Mouse (Mus musculus): ENCODE measurements at regions not wholly inside any gene's neighbourhood (a gene's known extent, or its start where the extent isn't known, plus 50 kb on each side); places are given as distances from the start of the nearest gene placed in this dataset.
"Not testable (repeated sequence)": the region's sequence is repeated elsewhere in the genome, so short reads cannot be mapped to it uniquely, and the experiment has no call there.

- Histone ChIP-seq H3K4me1 (ENCODE audit: control insufficient read depth, insufficient read depth, low read length) (no peaks in the 10 kb centered on the region), H3K4me3 (ENCODE audit: insufficient read depth, low read length) (no peak overlapping the region), H3K27ac (ENCODE audit: insufficient read depth, low read depth, low read length) (no peak overlapping the region)
- TF ChIP-seq POLR2A (IDR thresholded peaks at IDR 0.05; ENCODE audit: borderline replicate concordance, low read depth, low read length), result no peak
Measured at GRCm38 (mm10) chr6:140209083-140209482, 167.8 kb upstream of the Plcz1 start.

DNA sequence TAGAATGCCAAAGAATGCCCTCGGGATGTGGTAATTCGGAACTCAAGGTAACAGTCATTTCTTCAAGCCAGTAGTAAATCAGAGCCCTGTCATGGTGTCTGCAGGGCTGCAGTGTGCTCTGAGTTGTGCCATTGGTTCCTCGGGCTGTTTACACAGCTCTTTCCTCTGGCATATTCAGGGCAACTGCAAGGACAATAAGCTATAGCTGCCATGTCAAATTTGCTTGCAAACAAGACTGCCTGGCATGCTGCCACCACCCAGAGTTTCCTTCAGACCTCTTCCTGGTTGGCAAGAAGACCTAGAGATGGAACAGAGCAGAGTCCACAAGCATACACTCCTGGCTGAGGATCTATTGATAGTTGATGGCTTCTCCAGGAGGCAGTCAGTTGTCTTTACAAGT, 167.1 kb upstream of the Plcz1 start:
- Histone ChIP-seq H3K4me1 (ENCODE audit: control insufficient read depth, insufficient read depth, low read length) (no peaks in the 10 kb centered on the region), H3K4me3 (ENCODE audit: insufficient read depth, low read length) (no peak overlapping the region), H3K27ac (ENCODE audit: insufficient read depth, low read depth, low read length) (no peak overlapping the region)
- TF ChIP-seq CTCF (IDR thresholded peaks at IDR 0.05; ENCODE audit: low read depth, low read length) (no peak), POLR2A (IDR thresholded peaks at IDR 0.05; ENCODE audit: borderline replicate concordance, low read depth, low read length) (no peak)

DNA sequence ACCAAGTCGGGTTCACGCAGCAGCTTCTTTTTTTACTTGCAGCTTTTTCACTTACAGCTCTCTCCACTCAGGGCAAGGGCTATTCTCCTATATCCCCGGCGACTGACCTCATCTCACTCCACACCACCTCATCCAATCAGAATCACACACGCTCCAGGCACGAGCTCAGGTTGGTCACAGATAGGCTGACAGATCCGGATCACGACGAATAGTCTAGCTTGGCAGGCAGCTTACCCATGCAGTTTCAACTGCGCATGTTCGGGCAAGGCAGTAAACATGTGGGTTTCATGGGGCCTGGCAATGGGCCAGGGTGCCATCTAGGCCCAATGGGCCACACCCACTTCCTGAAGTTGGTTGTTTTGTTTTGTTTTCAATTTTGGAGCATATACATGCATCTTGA, 165.4 kb upstream of the Plcz1 start:
- H3K27ac ChIP-seq (ENCODE audit: insufficient read depth, low read depth, low read length); H3K4me3 ChIP-seq (ENCODE audit: insufficient read depth, low read length): not testable (repeated sequence)

DNA sequence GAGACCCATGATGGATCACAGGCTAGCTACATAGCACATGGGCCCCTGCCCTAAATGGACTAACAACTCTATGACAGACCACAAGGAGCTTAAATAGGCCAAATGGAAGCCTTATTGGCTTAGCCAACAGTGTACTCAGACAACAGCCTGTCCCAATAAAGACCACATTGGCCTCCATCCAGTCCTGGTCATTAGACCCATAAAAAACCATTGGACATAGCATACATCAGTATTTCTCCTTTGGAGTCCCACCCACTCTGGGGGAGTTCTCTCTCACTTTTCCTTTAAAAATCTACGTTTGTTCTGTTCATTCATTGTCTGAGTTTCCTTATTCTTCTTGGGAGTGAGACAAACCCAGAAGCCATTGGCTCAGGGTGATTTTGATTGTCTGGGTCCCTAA, 160.1 kb upstream of the Plcz1 start:
- Histone ChIP-seq H3K4me3 (ENCODE audit: insufficient read depth, low read length) (no peak overlapping the region), H3K27ac (ENCODE audit: insufficient read depth, low read depth, low read length) (no peak overlapping the region), H3K4me1 (ENCODE audit: control insufficient read depth, insufficient read depth, low read length) (no peaks in the 10 kb centered on the region)
- no peak for TF ChIP-seq POLR2A (IDR thresholded peaks at IDR 0.05; ENCODE audit: borderline replicate concordance, low read depth, low read length)
- TF ChIP-seq CTCF (IDR thresholded peaks at IDR 0.05; ENCODE audit: low read depth, low read length), result no peak

More for the DNA sequence above, 165.4 kb upstream of the Plcz1 start:
- H3K4me1 ChIP-seq (ENCODE audit: control insufficient read depth, insufficient read depth, low read length), result not testable (repeated sequence)

- TF ChIP-seq CTCF (IDR thresholded peaks at IDR 0.05; ENCODE audit: low read depth, low read length) (no peak), POLR2A (IDR thresholded peaks at IDR 0.05; ENCODE audit: borderline replicate concordance, low read depth, low read length) (no peak)
- H3K27ac ChIP-seq (ENCODE audit: insufficient read depth, low read depth, low read length), result no peak overlapping the region
- no peak overlapping the region for H3K4me3 ChIP-seq (ENCODE audit: insufficient read depth, low read length)
- H3K4me1 ChIP-seq (ENCODE audit: control insufficient read depth, insufficient read depth, low read length), result no peaks in the 10 kb centered on the region
Measured at GRCm38 (mm10) chr6:140200322-140200721, 159.1 kb upstream of the Plcz1 start.

DNA sequence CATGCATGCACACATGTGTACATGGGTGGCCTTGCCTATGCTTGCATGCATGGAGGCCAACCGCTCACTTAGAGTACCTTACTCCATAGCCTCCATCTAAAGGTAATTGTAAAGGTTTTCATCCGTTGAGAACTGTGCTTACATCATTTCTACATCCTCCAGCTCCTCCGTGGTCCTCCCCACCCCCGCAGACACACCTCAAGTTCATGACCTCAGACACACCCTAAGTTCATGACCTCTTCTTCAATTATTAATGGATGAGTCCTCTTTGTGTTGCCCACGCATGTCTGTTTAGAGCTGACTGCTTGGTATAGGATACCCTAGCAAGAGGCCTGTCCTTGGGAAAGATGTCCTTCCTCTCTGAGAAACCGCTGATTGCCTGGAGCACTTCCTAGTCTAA, 156.8 kb upstream of the Plcz1 start:
- no peak for TF ChIP-seq POLR2A (IDR thresholded peaks at IDR 0.05; ENCODE audit: borderline replicate concordance, low read depth, low read length)
- no peak for TF ChIP-seq CTCF (IDR thresholded peaks at IDR 0.05; ENCODE audit: low read depth, low read length)
- Histone ChIP-seq H3K4me3 (ENCODE audit: insufficient read depth, low read length) (no peak overlapping the region), H3K4me1 (ENCODE audit: control insufficient read depth, insufficient read depth, low read length) (no peaks in the 10 kb centered on the region), H3K27ac (ENCODE audit: insufficient read depth, low read depth, low read length) (no peak overlapping the region)

DNA sequence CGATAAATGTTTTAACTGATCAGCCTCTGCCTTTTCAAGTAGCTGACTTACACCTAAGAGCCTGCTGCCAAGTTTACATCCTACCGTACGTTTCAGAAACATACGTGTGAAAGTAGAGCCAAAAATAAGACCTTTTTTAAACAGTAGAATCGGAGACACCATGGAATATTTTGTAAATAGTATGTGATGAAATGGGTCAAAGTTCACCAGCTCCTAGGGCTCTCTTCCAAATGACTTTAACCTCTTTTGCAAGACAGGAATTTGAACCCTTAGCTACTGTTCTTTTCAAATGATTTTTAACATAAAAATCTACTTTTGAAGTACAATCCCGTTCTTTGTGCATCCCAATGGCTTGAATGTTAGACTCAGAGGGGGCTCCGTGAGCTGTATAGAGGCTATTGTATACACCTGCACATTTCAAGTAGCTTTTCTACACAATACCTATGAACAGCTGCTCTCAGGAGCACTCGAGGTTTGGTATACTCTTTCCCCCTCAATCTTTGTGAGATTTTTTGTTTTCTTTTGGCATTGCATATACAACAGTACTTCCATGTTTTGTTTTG, 155.9 kb upstream of the Plcz1 start:
- no peak for TF ChIP-seq POLR2A (IDR thresholded peaks at IDR 0.05; ENCODE audit: borderline replicate concordance, low read depth, low read length)
- no peak for TF ChIP-seq CTCF (IDR thresholded peaks at IDR 0.05; ENCODE audit: low read depth, low read length)
- H3K27ac ChIP-seq (ENCODE audit: insufficient read depth, low read depth, low read length), result no peak overlapping the region
- H3K4me1 ChIP-seq (ENCODE audit: control insufficient read depth, insufficient read depth, low read length), result no peaks in the 10 kb centered on the region
- no peak overlapping the region for H3K4me3 ChIP-seq (ENCODE audit: insufficient read depth, low read length)

DNA sequence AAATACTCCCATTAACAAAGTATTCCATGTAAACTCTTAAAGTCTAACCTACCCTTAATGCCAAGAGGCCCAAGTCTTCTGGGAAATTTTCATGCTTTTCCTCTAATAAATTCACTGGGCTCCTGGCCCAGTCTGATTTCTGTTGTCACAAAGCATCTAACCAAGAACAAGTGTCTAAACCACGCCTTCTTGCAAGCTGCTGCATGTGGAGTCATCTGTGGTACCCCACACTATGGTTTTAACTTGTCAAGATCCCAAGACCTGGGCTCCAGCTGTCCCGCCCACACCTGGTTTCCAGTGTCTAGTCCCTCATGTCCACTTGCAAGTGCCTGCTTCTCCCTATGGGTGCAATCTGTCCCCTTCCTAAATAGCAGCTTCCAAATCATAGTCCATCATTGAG, 153.0 kb upstream of the Plcz1 start:
- TF ChIP-seq CTCF (IDR thresholded peaks at IDR 0.05; ENCODE audit: low read depth, low read length) (no peak), POLR2A (IDR thresholded peaks at IDR 0.05; ENCODE audit: borderline replicate concordance, low read depth, low read length) (no peak)
- no peak overlapping the region for H3K27ac ChIP-seq (ENCODE audit: insufficient read depth, low read depth, low read length)
- H3K4me1 ChIP-seq (ENCODE audit: control insufficient read depth, insufficient read depth, low read length), result no peaks in the 10 kb centered on the region
- no peak overlapping the region for H3K4me3 ChIP-seq (ENCODE audit: insufficient read depth, low read length)

DNA sequence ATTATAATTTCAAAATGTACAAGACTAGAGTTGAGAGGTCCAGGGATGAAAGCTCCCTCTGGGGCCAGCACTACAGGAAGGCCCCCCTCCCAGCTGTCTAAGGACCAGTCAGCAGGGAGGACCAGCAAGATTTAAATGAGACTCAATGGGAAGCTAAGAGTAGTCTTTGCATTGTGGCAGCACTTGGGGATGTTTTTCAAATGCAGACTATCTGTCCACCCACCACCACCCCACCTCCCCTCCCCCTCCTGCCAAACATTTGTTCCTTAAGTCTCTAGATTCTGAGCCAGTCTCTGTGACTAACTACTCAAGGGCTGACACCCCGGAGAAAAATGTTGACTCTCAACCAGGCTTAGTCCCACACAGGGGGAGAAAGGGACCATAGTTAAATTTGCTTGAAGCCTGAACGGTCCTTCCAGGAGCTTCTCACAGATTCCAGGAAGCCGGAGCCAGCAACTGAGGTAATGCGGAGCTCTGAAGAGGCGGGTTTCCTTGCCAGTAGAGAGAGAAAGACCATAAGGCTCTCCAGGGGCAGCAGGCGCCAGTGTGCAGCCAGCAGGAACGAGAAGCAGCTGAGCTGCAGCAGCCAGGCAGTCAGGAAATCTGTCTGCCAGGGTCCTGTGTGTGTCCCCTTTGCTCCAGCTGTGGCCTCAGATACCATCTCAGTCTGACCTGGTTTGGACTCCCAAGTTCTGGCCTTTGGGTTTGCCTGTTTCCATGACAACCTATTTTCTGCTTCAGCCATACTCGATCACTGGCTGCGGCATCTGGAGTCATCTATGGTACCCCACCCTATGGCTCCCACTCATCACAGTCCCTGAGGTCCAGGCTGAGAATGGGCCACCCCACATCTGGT, 152.1 kb upstream of the Plcz1 start:
- no peak overlapping the region for H3K27ac ChIP-seq (ENCODE audit: insufficient read depth, low read depth, low read length)
- no peak overlapping the region for H3K4me3 ChIP-seq (ENCODE audit: insufficient read depth, low read length)
- TF ChIP-seq CTCF (IDR thresholded peaks at IDR 0.05; ENCODE audit: low read depth, low read length), result no peak
- H3K4me1 ChIP-seq (ENCODE audit: control insufficient read depth, insufficient read depth, low read length), result no peaks in the 10 kb centered on the region

DNA sequence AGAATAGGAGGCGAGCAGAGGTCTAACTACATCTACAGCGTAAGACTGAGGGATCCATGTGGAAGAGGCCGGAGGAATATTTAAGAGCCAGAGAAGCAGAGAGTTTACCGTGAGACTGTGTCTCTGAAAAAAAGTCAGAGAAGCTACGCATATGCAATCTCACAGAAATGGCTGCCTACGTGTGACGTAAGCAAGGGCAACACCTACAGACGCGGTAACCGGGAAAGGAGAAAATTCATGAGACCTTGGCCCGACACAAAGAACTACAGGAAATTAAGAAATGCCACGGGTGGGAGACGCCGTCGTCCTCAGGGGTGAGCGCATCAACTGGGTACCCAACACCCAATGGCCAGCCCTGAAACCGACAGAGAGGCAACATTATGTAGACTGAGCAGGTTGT, 151.3 kb upstream of the Plcz1 start:
- no peaks in the 10 kb centered on the region for H3K4me1 ChIP-seq (ENCODE audit: control insufficient read depth, insufficient read depth, low read length)
- no peak overlapping the region for H3K27ac ChIP-seq (ENCODE audit: insufficient read depth, low read depth, low read length)
- no peak for TF ChIP-seq POLR2A (IDR thresholded peaks at IDR 0.05; ENCODE audit: borderline replicate concordance, low read depth, low read length)
- no peak for TF ChIP-seq CTCF (IDR thresholded peaks at IDR 0.05; ENCODE audit: low read depth, low read length)
- H3K4me3 ChIP-seq (ENCODE audit: insufficient read depth, low read length), result no peak overlapping the region

Data from bone marrow macrophage, adult 2 months (primary cell).